Mouse (Mus musculus) midbrain, embryonic 16.5 days (tissue): ENCODE measurements around the gene Scn9a. TPM values are rescaled to one million over a fixed set of nuclear protein-coding genes. Genes with fewer than 3 reads are reported as not detected.

Experiments
- ATAC-seq: fragments of 200-750 bp; cut with Nextera tagmentation; 2 replicates; pipeline ENCODE4 v1.8.0; 2017; ENCODE audit warnings: moderate TSS enrichment
- H3K27ac ChIP-seq: fragments of 300-500 bp; sonication (generic); 2 replicates; pipeline ENCODE4 v1.5.1; 2014; ENCODE audit warnings: mild to moderate bottlenecking, low read length, mixed read lengths
- H3K27me3 ChIP-seq: fragments of 300-500 bp; sonication (generic); 2 replicates; pipeline ENCODE4 v1.6.1; 2014; ENCODE audit warnings: low read depth, low read length, mixed read lengths; ENCODE audit not compliant: control insufficient read depth, insufficient read depth
- H3K36me3 ChIP-seq: fragments of 300-500 bp; sonication (generic); 2 replicates; pipeline ENCODE4 v1.6.1; 2014; ENCODE audit warnings: mild to moderate bottlenecking, low read length, moderate library complexity, mixed read lengths; ENCODE audit not compliant: control insufficient read depth, insufficient read depth
- H3K4me1 ChIP-seq: fragments of 300-500 bp; sonication (generic); 2 replicates; pipeline ENCODE4 v1.6.1; 2014; ENCODE audit warnings: mild to moderate bottlenecking, low read length, mixed read lengths; ENCODE audit not compliant: control insufficient read depth, insufficient read depth
- H3K4me2 ChIP-seq: fragments of 300-500 bp; sonication (generic); 2 replicates; pipeline ENCODE4 v1.6.1; 2014; ENCODE audit warnings: mild to moderate bottlenecking, low read length, mixed read lengths
- H3K4me3 ChIP-seq: fragments of 300-500 bp; sonication (generic); 2 replicates; pipeline ENCODE4 v1.5.1; 2014; ENCODE audit warnings: low read depth, mild to moderate bottlenecking, low read length, moderate library complexity, mixed read lengths
- H3K9ac ChIP-seq: fragments of 300-500 bp; sonication (generic); 2 replicates; pipeline ENCODE4 v1.6.1; 2014; ENCODE audit warnings: low read depth, low read length, mixed read lengths
- H3K9me3 ChIP-seq: fragments of 300-500 bp; sonication (generic); replicated peaks from 2 replicates; pipeline ENCODE4 v1.6.1; 2014; ENCODE audit warnings: mild to moderate bottlenecking, low read length, mixed read lengths; ENCODE audit not compliant: control insufficient read depth, poor library complexity, severe bottlenecking
- WGBS: fragments of 180-500 bp; shearing (Covaris S2); extraction: QIAGEN DNeasy Blood & Tissue Kit; methylation state at CpG from one replicate; pipeline ENCODE4 v1.1.7; 2014; 5-methylcytosine and 5-hydroxymethylcytosine counted together
- polyA plus RNA-seq: library from polyadenylated mRNA; unstranded; fragments of >200 nt; fragmentation: Nextera tagmentation; extraction: Ambion mirVana; gene quantifications from 2 replicates; pipeline ENCODE4 v1.2.1, GENCODE M21; 2015

The Scn9a gene
- polyA plus RNA-seq, 1 experiment from 2014 or later, result 15.3 TPM

GRCm38 (mm10) chr2:66590151-66590550, 44.6 kb downstream of the Scn9a start:
- Histone ChIP-seq H3K36me3 (no peaks in the 10 kb centered on the region), H3K4me1 (no peaks in the 10 kb centered on the region), H3K27me3 (no peaks in the 10 kb centered on the region), H3K4me3 (no peak overlapping the region), H3K4me2 (no peak overlapping the region), H3K9ac (no peak overlapping the region), H3K9me3 (no peaks in the 10 kb centered on the region), H3K27ac (no peak overlapping the region)
- ATAC-seq, result no peak
- 87% methylated on average over 3 of the region's 3 CpGs for WGBS

DNA sequence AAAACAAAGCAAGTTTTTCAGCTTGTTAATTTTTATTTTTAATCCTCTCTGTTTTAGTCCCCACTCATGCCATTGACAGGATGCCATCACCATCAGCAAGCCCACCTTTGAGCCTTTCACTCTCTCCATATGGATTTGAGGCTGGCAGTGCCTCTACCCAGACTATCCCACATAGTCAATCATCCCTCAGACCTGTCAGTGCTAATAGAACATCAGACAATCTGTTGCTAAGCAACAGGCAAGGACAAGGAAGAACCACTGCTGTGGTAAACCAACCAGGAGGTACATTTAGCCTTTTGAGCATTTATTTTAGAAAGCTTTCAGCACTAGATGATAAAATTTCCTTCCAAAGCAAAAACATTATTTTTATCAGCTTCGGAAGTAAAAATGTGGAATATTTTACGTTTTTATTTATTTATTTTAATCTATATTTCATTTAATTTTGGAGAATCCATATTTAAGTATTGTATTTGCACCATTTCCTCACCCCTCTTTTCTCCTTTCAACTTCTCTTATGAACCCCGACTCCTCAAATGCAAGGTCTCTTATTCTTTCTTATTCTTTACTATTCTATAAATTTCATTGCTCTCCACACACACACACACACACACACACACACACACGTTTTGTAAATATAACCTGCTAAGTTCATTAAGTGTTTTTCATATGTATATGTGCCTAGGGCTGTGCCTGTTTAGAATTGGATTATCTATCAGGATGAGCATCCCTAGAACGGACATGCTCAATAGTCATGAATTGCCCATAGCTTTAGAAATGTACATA, 54.5 kb downstream of the Scn9a start:
- Histone ChIP-seq H3K27ac (no peak overlapping the region; the same call in 1 of the 2 replicates), H3K9me3 (no peaks in the 10 kb centered on the region), H3K9ac (no peak overlapping the region), H3K4me3 (no peak overlapping the region), H3K4me2 (no peak overlapping the region), H3K27me3 (no peaks in the 10 kb centered on the region), H3K4me1 (peaks cover 4% of the 10 kb centered on the region), H3K36me3 (no peaks in the 10 kb centered on the region)
- WGBS, result 55% methylated on average over 5 of the region's 5 CpGs
- ATAC-seq, result peak; percentile 98

DNA sequence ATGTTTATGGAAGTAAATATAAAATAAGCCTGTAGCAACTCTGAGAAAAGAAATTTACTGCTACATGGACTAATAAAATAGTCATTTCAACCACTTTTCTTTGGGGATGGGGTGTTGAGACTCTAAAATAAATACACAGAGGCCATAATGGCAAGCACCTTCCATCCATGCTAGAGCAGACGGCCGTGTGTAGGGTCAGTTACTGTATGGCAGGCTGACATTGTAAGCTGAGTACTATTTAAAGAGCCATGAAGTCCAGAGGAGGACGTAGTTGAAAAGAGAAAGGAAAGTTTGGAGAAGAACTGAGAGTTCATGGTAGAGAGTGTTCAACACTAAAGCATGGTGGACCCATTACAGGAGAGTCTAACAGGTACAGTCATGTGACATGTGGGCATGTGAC, 86.5 kb downstream of the Scn9a start:
- Histone ChIP-seq H3K4me2 (no peak overlapping the region), H3K36me3 (0 out of 2 replicates have a peak, but pooled peaks cover 2% of the 10 kb centered on the region), H3K4me1 (no peaks in the 10 kb centered on the region), H3K27ac (no peak overlapping the region), H3K9me3 (0 out of 2 replicates have a peak, but pooled peaks cover 2% of the 10 kb centered on the region), H3K9ac (no peak overlapping the region), H3K27me3 (no peaks in the 10 kb centered on the region), H3K4me3 (no peak overlapping the region)
- no peak for ATAC-seq
- 89% methylated on average over 3 of the region's 3 CpGs for WGBS

DNA sequence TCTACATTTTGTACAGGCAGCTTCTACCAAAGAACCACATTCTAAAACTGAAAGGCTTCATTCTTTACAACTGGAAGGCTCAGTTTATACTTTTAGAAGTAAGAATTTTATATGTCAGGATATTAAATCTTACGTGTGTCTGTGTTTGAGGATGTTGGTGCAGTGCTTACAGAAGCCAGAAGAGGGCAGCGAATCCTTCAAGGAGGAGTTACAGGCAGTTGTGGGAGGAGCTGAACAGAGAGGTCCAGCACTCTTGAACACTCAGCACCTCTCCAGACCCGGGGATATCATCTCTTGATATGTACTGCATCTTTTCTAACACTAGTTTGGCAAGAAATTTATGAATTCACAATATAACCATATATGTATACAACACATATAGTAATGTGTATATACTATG, 114.8 kb downstream of the Scn9a start:
- no peak overlapping the region for H3K4me3 ChIP-seq
- WGBS, result 67% methylated on average over 3 of the region's 3 CpGs
- no peaks in the 10 kb centered on the region for H3K36me3 ChIP-seq
- H3K27ac ChIP-seq, result no peak overlapping the region
- no peaks in the 10 kb centered on the region for H3K9me3 ChIP-seq
- no peaks in the 10 kb centered on the region for H3K27me3 ChIP-seq
- no peak overlapping the region for H3K9ac ChIP-seq
- no peaks in the 10 kb centered on the region for H3K4me1 ChIP-seq
- no peak overlapping the region for H3K4me2 ChIP-seq
- no peak for ATAC-seq

GRCm38 (mm10) chr2:66511424-66511823, 123.3 kb downstream of the Scn9a start:
- H3K4me3 ChIP-seq, result no peak overlapping the region
- no peak overlapping the region for H3K27ac ChIP-seq
- no peaks in the 10 kb centered on the region for H3K27me3 ChIP-seq
- WGBS, result 80% methylated on average over 2 of the region's 2 CpGs
- no peaks in the 10 kb centered on the region for H3K4me1 ChIP-seq
- no peak for ATAC-seq
- H3K9ac ChIP-seq, result no peak overlapping the region
- no peaks in the 10 kb centered on the region for H3K9me3 ChIP-seq
- no peaks in the 10 kb centered on the region for H3K36me3 ChIP-seq
- no peak overlapping the region for H3K4me2 ChIP-seq

- Histone ChIP-seq H3K4me1 (no peaks in the 10 kb centered on the region), H3K4me3 (no peak overlapping the region), H3K27me3 (no peaks in the 10 kb centered on the region), H3K27ac (no peak overlapping the region), H3K9me3 (no peaks in the 10 kb centered on the region), H3K36me3 (no peaks in the 10 kb centered on the region), H3K4me2 (no peak overlapping the region), H3K9ac (no peak overlapping the region)
- ATAC-seq, result no peak
- 87% methylated on average over 3 of the region's 3 CpGs for WGBS
Observed at GRCm38 (mm10) chr2:66508032-66508431, 126.7 kb downstream of the Scn9a start.

DNA sequence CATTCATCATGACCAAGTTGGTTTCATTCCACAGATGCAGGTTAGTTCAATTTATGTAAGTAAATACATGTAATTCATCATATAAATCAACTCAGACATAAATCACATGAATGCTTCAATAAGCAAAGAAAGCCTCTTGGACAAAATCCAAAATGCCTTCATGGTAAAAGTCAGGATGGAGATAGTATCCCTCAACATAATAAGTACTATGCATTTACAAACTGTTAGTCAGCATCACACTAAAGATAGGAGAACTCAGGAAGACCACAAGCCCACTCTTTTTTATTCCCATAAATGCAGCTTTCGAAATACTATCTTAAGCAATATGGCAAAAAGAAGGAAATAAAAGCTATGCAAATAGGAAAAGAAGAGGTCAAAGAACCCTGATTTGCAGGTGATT, 127.1 kb downstream of the Scn9a start:
- Histone ChIP-seq H3K4me2 (no peak overlapping the region), H3K36me3 (no peaks in the 10 kb centered on the region), H3K27me3 (no peaks in the 10 kb centered on the region), H3K9ac (no peak overlapping the region), H3K4me3 (no peak overlapping the region), H3K27ac (no peak overlapping the region), H3K4me1 (no peaks in the 10 kb centered on the region), H3K9me3 (no peaks in the 10 kb centered on the region)
- WGBS, result 95% methylated on average over 1 of the region's 1 CpGs
- no peak for ATAC-seq

DNA sequence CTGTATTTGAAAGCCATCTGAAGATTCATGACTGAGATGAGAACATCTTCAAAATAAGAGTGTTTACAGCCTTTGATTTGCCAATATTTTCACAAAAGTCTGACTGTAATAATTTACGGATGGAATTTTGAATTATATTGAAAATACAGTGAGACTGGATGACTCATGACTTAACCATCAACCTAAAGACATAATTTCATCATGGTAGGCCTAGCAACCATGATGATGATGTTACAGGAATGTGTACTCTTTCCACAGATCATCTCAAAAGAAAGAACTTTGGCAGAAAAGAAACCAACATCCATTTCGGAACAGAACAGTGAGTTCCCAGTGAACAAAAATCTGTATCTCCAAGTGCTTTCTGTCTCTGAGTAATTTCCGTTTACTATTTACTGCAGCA, 132.6 kb downstream of the Scn9a start:
- ATAC-seq, result no peak
- Histone ChIP-seq H3K9ac (no peak overlapping the region), H3K36me3 (peaks cover 4% of the 10 kb centered on the region; the same call in 1 of the 2 replicates), H3K4me1 (no peaks in the 10 kb centered on the region), H3K27me3 (no peaks in the 10 kb centered on the region), H3K4me3 (no peak overlapping the region), H3K9me3 (no peaks in the 10 kb centered on the region), H3K27ac (no peak overlapping the region), H3K4me2 (no peak overlapping the region)
- WGBS, result 89% methylated on average over 3 of the region's 3 CpGs

DNA sequence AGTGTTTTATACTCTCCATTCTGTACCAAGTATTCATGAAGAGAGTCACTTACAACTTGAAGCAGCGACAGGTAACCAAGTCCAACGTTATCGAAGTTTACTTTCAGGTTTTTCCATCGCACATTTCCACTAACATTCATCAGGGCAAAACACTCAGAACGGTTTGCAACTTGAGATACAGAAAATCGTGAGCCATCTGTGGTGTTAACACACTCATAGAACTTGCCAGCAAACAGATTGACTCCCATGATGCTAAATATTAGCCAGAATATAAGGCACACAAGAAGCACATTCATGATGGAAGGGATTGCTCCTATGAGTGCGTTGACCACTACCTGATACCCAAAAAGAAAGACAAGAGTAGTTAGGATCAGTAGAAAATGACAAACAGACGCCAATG, 140.2 kb downstream of the Scn9a start:
- Histone ChIP-seq H3K27me3 (no peaks in the 10 kb centered on the region), H3K4me3 (no peak overlapping the region), H3K9me3 (no peaks in the 10 kb centered on the region), H3K36me3 (peaks cover 4% of the 10 kb centered on the region; the same call in 1 of the 2 replicates), H3K4me1 (no peaks in the 10 kb centered on the region), H3K9ac (no peak overlapping the region), H3K4me2 (no peak overlapping the region), H3K27ac (no peak overlapping the region)
- no peak for ATAC-seq
- 88% methylated on average over 8 of the region's 8 CpGs for WGBS
